Mouse (Mus musculus) C2C12 (cell line): ENCODE data around the gene Cep68.

Experiments
- CTCF ChIP-seq: IDR thresholded peaks from one replicate; pipeline ENCODE4 v1.5.1; 2011; ENCODE audit not compliant: control insufficient read depth, insufficient read depth, insufficient read length
- MAX ChIP-seq: IDR thresholded peaks from one replicate; pipeline ENCODE4 v1.6.1; 2011; ENCODE audit warnings: mild to moderate bottlenecking, control low read depth

- TF ChIP-seq CTCF, result no peak
- TF ChIP-seq MAX, result no peak
Observed at GRCm38 (mm10) chr11:20224196-20224595, 25.0 kb downstream of the Cep68 start.
